Mouse (Mus musculus) hindbrain, postnatal 0 days (tissue): ENCODE measurements around the gene Mrto4. TPM values are rescaled to one million over a fixed set of nuclear protein-coding genes. Genes with fewer than 3 reads are reported as not detected.

Experiments
- ATAC-seq: fragments of 200-750 bp; cut with Nextera tagmentation; 2 replicates; pipeline ENCODE4 v1.8.0; 2017; ENCODE audit warnings: mild to moderate bottlenecking, moderate TSS enrichment, moderate library complexity
- DNase-seq: peaks from one replicate; pipeline ENCODE4 v3.0.0-alpha.2; 2015; ENCODE audit warnings: low spot score
- H3K27ac ChIP-seq: fragments of 300-500 bp; sonication (generic); 2 replicates; pipeline ENCODE4 v1.5.1; 2014; ENCODE audit warnings: mild to moderate bottlenecking
- H3K27me3 ChIP-seq: fragments of 300-500 bp; sonication (generic); 2 replicates; pipeline ENCODE4 v1.6.1; 2014; ENCODE audit warnings: low read length, mixed read lengths; ENCODE audit not compliant: insufficient read depth
- H3K36me3 ChIP-seq: fragments of 300-500 bp; sonication (generic); 2 replicates; pipeline ENCODE4 v1.6.1; 2014; ENCODE audit warnings: low read length, mixed read lengths; ENCODE audit not compliant: insufficient read depth
- H3K4me1 ChIP-seq: fragments of 300-500 bp; sonication (generic); 2 replicates; pipeline ENCODE4 v1.6.1; 2014; ENCODE audit warnings: antibody characterized with exemption, low read length, mixed read lengths; ENCODE audit not compliant: insufficient read depth
- H3K4me2 ChIP-seq: fragments of 300-500 bp; sonication (generic); 2 replicates; pipeline ENCODE4 v1.6.1; 2014; ENCODE audit warnings: low read depth, mild to moderate bottlenecking, low read length, moderate library complexity, mixed read lengths
- H3K4me3 ChIP-seq: fragments of 300-500 bp; sonication (generic); 2 replicates; pipeline ENCODE4 v1.5.1; 2014; ENCODE audit warnings: low read length
- H3K9ac ChIP-seq: fragments of 300-500 bp; sonication (generic); replicated peaks from 2 replicates; pipeline ENCODE4 v1.6.1; 2014; ENCODE audit warnings: mild to moderate bottlenecking, low read length, moderate library complexity, mixed read lengths
- H3K9me3 ChIP-seq: fragments of 300-500 bp; sonication (generic); 2 replicates; pipeline ENCODE4 v1.6.1; 2016; ENCODE audit warnings: low read length, mixed read lengths
- CTCF ChIP-seq: IDR thresholded peaks from 2 replicates; pipeline ENCODE4 v1.5.1; 2016; ENCODE audit warnings: antibody characterized with exemption, control low read depth, low read depth
- WGBS: fragments of 180-500 bp; shearing (Covaris S2); extraction: QIAGEN DNeasy Blood & Tissue Kit; methylation state at CpG from one replicate; pipeline ENCODE4 v1.1.7; 2014; 5-methylcytosine and 5-hydroxymethylcytosine counted together
- polyA plus RNA-seq: library from polyadenylated mRNA; unstranded; fragments of >200 nt; fragmentation: Nextera tagmentation; extraction: Ambion mirVana; gene quantifications from 2 replicates; pipeline ENCODE4 v1.2.1, GENCODE M21; 2015
- total RNA-seq: library from RNA; depleted of rRNA; stranded (reverse); fragments of >200 nt; gene quantifications from 2 replicates; pipeline ENCODE4 v1.2.3, GENCODE M21; 2014

Mrto4 gene
- total and polyA plus RNA-seq, 2 experiments from 2014 or later, result 23.7 to 77.3 TPM

- no peak overlapping the region for H3K27ac ChIP-seq
- no peaks in the 10 kb centered on the region for H3K4me1 ChIP-seq
- 0 out of 2 replicates have a peak, but pooled peaks cover 6% of the 10 kb centered on the region for H3K36me3 ChIP-seq
- WGBS, result 76% methylated on average over 7 of the region's 7 CpGs
- no peak for TF ChIP-seq CTCF
- no peak overlapping the region for H3K4me3 ChIP-seq
- ATAC-seq (no peak), DNase-seq (no peak)
- no peak overlapping the region for H3K4me2 ChIP-seq
- no peaks in the 10 kb centered on the region for H3K27me3 ChIP-seq
- no peak overlapping the region for H3K9ac ChIP-seq
- no peaks in the 10 kb centered on the region for H3K9me3 ChIP-seq
Measured at GRCm38 (mm10) chr4:139341556-139342233, 10.7 kb downstream of the Mrto4 start.

GRCm38 (mm10) chr4:139340835-139341234 is 11.5 kb downstream of the Mrto4 start:
- Histone ChIP-seq H3K9me3 (no peaks in the 10 kb centered on the region), H3K27ac (no peak overlapping the region), H3K4me3 (no peak overlapping the region), H3K36me3 (no peaks in the 10 kb centered on the region), H3K4me1 (no peaks in the 10 kb centered on the region), H3K27me3 (no peaks in the 10 kb centered on the region), H3K9ac (no peak overlapping the region), H3K4me2 (no peak overlapping the region)
- TF ChIP-seq CTCF, result no peak
- WGBS, result 78% methylated on average over 4 of the region's 4 CpGs
- ATAC-seq (no peak), DNase-seq (no peak)

GRCm38 (mm10) chr4:139338145-139338544 is 14.2 kb downstream of the Mrto4 start:
- H3K36me3 ChIP-seq, result no peaks in the 10 kb centered on the region
- 59% methylated on average over 33 of the region's 33 CpGs for WGBS
- no peaks in the 10 kb centered on the region for H3K4me1 ChIP-seq
- H3K27ac ChIP-seq, result no peak overlapping the region
- DNase-seq, result no peak
- H3K9ac ChIP-seq, result no peak overlapping the region
- no peak for ATAC-seq
- no peaks in the 10 kb centered on the region for H3K27me3 ChIP-seq
- no peak for TF ChIP-seq CTCF
- H3K4me3 ChIP-seq, result no peak overlapping the region
- H3K9me3 ChIP-seq, result no peaks in the 10 kb centered on the region
- H3K4me2 ChIP-seq, result no peak overlapping the region

GRCm38 (mm10) chr4:139336822-139337483 is 15.4 kb downstream of the Mrto4 start:
- peak; percentile 86 for TF ChIP-seq CTCF
- Histone ChIP-seq H3K9me3 (no peaks in the 10 kb centered on the region), H3K36me3 (no peaks in the 10 kb centered on the region), H3K27ac (no peak overlapping the region), H3K4me3 (no peak overlapping the region), H3K27me3 (no peaks in the 10 kb centered on the region), H3K4me1 (no peaks in the 10 kb centered on the region), H3K4me2 (peak overlapping the region; percentile 37), H3K9ac (no peak overlapping the region)
- no peak for ATAC-seq
- DNase-seq, result peak; percentile 87
- WGBS, result 33% methylated on average over 24 of the region's 24 CpGs

GRCm38 (mm10) chr4:139335507-139335906 is 16.9 kb downstream of the Mrto4 start:
- Histone ChIP-seq H3K27me3 (no peaks in the 10 kb centered on the region), H3K9ac (no peak overlapping the region), H3K4me3 (no peak overlapping the region), H3K9me3 (no peaks in the 10 kb centered on the region), H3K36me3 (no peaks in the 10 kb centered on the region), H3K27ac (no peak overlapping the region), H3K4me2 (no peak overlapping the region), H3K4me1 (no peaks in the 10 kb centered on the region)
- no peak for ATAC-seq
- WGBS, result 65% methylated on average over 7 of the region's 7 CpGs
- DNase-seq, result no peak
- no peak for TF ChIP-seq CTCF

GRCm38 (mm10) chr4:139334631-139335295 is 17.6 kb downstream of the Mrto4 start:
- WGBS, result 66% methylated on average over 7 of the region's 9 CpGs
- TF ChIP-seq CTCF, result no peak
- no peak overlapping the region for H3K27ac ChIP-seq

GRCm38 (mm10) chr4:139330605-139331004 is 21.8 kb downstream of the Mrto4 start:
- WGBS, result 13% methylated on average over 10 of the region's 10 CpGs
- peak; percentile 79 for DNase-seq
- no peak overlapping the region for H3K9ac ChIP-seq
- no peak overlapping the region for H3K4me3 ChIP-seq
- no peak overlapping the region for H3K27ac ChIP-seq
- no peaks in the 10 kb centered on the region for H3K4me1 ChIP-seq
- TF ChIP-seq CTCF, result peak; percentile 69
- no peaks in the 10 kb centered on the region for H3K36me3 ChIP-seq
- H3K27me3 ChIP-seq, result no peaks in the 10 kb centered on the region
- H3K4me2 ChIP-seq, result 0 out of 2 replicates have a peak overlapping the region, but pooled peaks have one; percentile 19
- H3K9me3 ChIP-seq, result no peaks in the 10 kb centered on the region
- ATAC-seq, result peak; percentile 75

More at GRCm38 (mm10) chr4:139334631-139335295, 17.6 kb downstream of the Mrto4 start:
- H3K9ac ChIP-seq, result no peak overlapping the region
- no peak for ATAC-seq
- no peak overlapping the region for H3K4me3 ChIP-seq
- H3K36me3 ChIP-seq, result no peaks in the 10 kb centered on the region
- no peak for DNase-seq
- H3K4me1 ChIP-seq, result no peaks in the 10 kb centered on the region
- H3K9me3 ChIP-seq, result no peaks in the 10 kb centered on the region
- no peaks in the 10 kb centered on the region for H3K27me3 ChIP-seq
- no peak overlapping the region for H3K4me2 ChIP-seq
